Mouse (Mus musculus): ENCODE results near the gene Mycn. TPM values are rescaled to one million over a fixed set of nuclear protein-coding genes. Genes with fewer than 3 reads are reported as not detected.
A peak's percentile ranks its signal among the peaks of the same experiment; 100 is the strongest.

Gene Mycn
- polyA plus RNA-seq, 1 experiment from 2014 or later: 10.2 TPM

DNA sequence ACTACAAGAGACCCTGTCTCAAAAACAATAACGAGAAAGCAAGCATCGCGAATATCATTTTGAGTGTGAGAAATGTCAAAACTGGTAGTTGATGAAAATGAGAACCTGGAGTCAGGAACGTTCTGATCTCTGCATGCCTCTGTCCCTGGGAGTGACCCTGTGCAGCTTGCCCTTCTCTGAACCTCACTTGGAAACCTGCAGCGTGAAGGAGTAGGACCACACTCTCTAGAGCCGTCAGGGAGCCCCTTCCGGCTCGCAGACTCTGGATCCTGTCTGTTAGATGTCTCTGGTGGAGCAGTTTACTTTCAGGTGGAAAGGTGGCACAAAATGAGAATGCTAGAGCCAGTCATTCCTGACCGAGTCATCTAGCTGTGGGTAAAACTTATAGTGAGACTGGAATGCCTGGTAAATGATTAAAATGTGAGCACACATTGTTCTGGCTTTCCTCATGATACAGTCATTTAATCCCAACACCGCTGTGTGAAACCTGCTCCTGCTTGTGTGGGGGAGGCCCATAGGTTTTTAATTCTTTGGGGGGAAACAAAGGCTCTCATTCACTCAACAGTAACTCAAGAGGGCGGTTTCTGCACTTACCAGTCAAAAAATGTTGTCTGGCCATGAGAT lies 31.2 kb downstream of the Mycn start:
- H3K4me3 ChIP-seq (ENCODE audit: low read depth, low read length): no peak overlapping the region
- no peaks in the 10 kb centered on the region for H3K9me3 ChIP-seq (ENCODE audit: low read length)
- peak; percentile 14 for DNase-seq (ENCODE audit: low spot score)
- no peaks in the 10 kb centered on the region for H3K27me3 ChIP-seq (replicated peaks; ENCODE audit: insufficient read depth, low read length)
- ATAC-seq: no peak
- 58% methylated on average over 11 of the region's 11 CpGs for WGBS
- no peak overlapping the region for H3K27ac ChIP-seq (ENCODE audit: low read length)
- TF ChIP-seq EP300 (IDR thresholded peaks at IDR 0.05): no peak
- no peak for TF ChIP-seq CTCF (IDR thresholded peaks at IDR 0.05)
- H3K4me2 ChIP-seq (replicated peaks; ENCODE audit: low read depth, low read length): no peak overlapping the region
- H3K4me1 ChIP-seq (ENCODE audit: insufficient read depth, low read depth, low read length): no peaks in the 10 kb centered on the region
- H3K9ac ChIP-seq (replicated peaks; ENCODE audit: low read depth): no peak overlapping the region
- H3K36me3 ChIP-seq (ENCODE audit: insufficient read depth, low read length): no peaks in the 10 kb centered on the region

DNA sequence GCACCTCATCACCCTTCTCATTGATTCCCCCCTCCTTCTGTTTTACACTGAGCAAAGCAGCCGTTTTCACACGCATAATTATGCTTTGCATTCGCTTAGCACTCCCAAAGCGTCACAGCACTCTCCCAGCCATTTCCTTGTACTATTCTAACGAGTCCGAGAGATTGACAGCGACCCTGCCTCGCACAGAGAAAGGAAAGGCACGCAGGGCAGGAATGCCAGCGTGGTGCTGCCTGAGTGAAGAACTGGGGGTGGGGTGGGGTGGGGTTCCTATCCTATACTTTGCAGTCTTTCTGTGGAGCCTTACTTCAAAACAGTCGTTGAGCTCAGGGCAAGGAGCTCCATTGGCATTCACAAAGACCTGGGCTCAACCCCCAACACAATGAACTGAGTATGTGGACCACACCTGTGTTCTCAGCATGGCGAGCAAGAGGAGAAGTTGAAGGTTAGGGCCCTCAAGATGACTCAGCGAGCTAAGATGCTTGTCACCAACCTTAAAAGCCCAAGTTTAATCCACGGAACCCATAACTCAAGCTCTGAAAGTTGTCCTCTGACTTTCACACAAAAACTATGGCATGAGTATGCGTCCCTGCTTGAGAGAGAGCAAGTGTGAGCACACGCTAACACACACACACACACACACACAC lies 32.0 kb downstream of the Mycn start:
- TF ChIP-seq CTCF (IDR thresholded peaks at IDR 0.05) (no peak), EP300 (IDR thresholded peaks at IDR 0.05) (no peak)
- no peak overlapping the region for H3K4me2 ChIP-seq (replicated peaks; ENCODE audit: low read depth, low read length)
- no peaks in the 10 kb centered on the region for H3K9me3 ChIP-seq (ENCODE audit: low read length)
- no peak for DNase-seq (ENCODE audit: low spot score)
- no peak overlapping the region for H3K9ac ChIP-seq (replicated peaks; ENCODE audit: low read depth)
- ATAC-seq: peak; percentile 40; the same call in 1 of the 2 replicates
- WGBS: 41% methylated on average over 16 of the region's 16 CpGs
- H3K27ac ChIP-seq (ENCODE audit: low read length): no peak overlapping the region
- no peaks in the 10 kb centered on the region for H3K36me3 ChIP-seq (ENCODE audit: insufficient read depth, low read length)
- peaks cover under 1% of the 10 kb centered on the region; the same call in 1 of the 2 replicates for H3K4me1 ChIP-seq (ENCODE audit: insufficient read depth, low read depth, low read length)
- H3K27me3 ChIP-seq (replicated peaks; ENCODE audit: insufficient read depth, low read length): no peaks in the 10 kb centered on the region
- no peak overlapping the region for H3K4me3 ChIP-seq (ENCODE audit: low read depth, low read length)

DNA sequence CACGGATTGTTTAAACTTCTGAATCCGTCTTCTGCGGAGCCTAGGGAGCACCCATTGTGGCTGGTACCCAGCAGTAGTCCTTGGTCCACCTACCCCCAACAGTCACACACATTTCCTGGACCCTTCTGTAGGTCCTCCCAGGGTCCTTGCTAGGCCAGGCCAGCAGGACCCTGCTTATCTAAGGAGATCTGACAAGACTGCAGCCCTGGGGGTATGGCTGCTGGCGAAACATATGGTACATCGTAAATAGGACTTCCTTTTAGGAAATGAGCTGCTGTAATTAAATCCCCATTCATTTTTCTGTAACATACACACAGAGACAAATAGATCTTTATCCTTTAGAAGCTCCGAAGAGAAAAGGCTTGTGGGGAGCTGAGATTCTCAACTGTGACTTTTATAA lies 34.9 kb downstream of the Mycn start:
- Histone ChIP-seq H3K4me2 (replicated peaks; ENCODE audit: low read depth, low read length) (no peak overlapping the region), H3K9me3 (ENCODE audit: low read length) (no peaks in the 10 kb centered on the region), H3K4me1 (ENCODE audit: insufficient read depth, low read depth, low read length) (peaks cover 4% of the 10 kb centered on the region; the same call in 1 of the 2 replicates), H3K9ac (replicated peaks; ENCODE audit: low read depth) (no peak overlapping the region), H3K36me3 (ENCODE audit: insufficient read depth, low read length) (no peaks in the 10 kb centered on the region), H3K27me3 (replicated peaks; ENCODE audit: insufficient read depth, low read length) (no peaks in the 10 kb centered on the region), H3K27ac (ENCODE audit: low read length) (no peak overlapping the region), H3K4me3 (ENCODE audit: low read depth, low read length) (no peak overlapping the region)
- ATAC-seq (no peak), DNase-seq (ENCODE audit: low spot score) (no peak)
- 11% methylated on average over 6 of the region's 6 CpGs for WGBS
- peak; percentile 25; the same call in 1 of the 2 replicates for TF ChIP-seq EP300 (IDR thresholded peaks at IDR 0.05)
- no peak for TF ChIP-seq CTCF (IDR thresholded peaks at IDR 0.05)

DNA sequence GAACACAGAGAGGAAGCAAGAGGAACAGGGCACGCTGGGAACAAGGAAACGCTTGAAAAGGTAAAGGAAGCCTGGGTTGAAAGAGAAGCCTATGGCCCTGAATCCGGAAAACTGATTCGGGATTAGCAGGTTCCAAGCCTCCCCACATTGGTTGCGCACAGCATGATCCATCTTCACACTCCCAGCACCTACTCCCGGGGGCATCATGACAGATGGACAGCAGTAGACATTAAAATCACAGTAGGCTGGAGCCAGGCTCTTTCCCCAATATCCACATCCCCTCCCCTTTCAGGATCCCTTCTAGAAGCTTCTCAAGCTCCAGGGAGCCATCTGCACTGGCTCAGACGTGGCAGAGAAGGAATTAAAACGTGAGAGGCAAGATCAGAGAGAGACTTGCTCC lies 35.4 kb downstream of the Mycn start:
- H3K9me3 ChIP-seq (ENCODE audit: low read length): no peaks in the 10 kb centered on the region
- H3K27ac ChIP-seq (ENCODE audit: low read length): no peak overlapping the region
- H3K4me3 ChIP-seq (ENCODE audit: low read depth, low read length): no peak overlapping the region
- H3K4me2 ChIP-seq (replicated peaks; ENCODE audit: low read depth, low read length): no peak overlapping the region
- DNase-seq (ENCODE audit: low spot score): no peak
- TF ChIP-seq CTCF (IDR thresholded peaks at IDR 0.05) (no peak), EP300 (IDR thresholded peaks at IDR 0.05) (no peak)
- no peaks in the 10 kb centered on the region for H3K36me3 ChIP-seq (ENCODE audit: insufficient read depth, low read length)
- peaks cover 4% of the 10 kb centered on the region; the same call in 1 of the 2 replicates for H3K4me1 ChIP-seq (ENCODE audit: insufficient read depth, low read depth, low read length)
- H3K9ac ChIP-seq (replicated peaks; ENCODE audit: low read depth): no peak overlapping the region
- ATAC-seq: no peak
- WGBS: 41% methylated on average over 8 of the region's 8 CpGs
- no peaks in the 10 kb centered on the region for H3K27me3 ChIP-seq (replicated peaks; ENCODE audit: insufficient read depth, low read length)

DNA sequence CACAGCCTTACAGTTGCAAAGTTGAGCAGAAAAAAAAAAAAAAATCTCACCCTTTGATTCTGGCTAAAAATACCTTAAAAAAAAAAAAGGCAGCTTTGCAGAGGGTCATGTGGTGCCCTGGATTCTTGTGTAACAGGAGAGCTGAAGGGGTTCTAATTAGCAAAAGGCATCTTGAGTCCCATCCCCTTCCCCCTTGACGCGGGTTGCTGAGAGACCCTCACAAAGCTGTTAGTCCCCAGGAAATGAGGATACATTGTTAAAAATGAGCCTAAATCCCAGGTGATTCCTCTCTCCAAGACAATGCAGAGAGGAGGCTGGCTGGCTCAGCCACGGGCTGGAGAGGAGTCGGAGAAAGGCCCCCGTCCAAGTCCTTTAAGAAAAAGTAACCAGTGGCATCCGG lies 36.6 kb downstream of the Mycn start:
- no peak overlapping the region for H3K27ac ChIP-seq (ENCODE audit: low read length)
- H3K4me3 ChIP-seq (ENCODE audit: low read depth, low read length): no peak overlapping the region
- DNase-seq (ENCODE audit: low spot score): no peak
- no peaks in the 10 kb centered on the region for H3K9me3 ChIP-seq (ENCODE audit: low read length)
- WGBS: 63% methylated on average over 6 of the region's 6 CpGs
- no peak overlapping the region for H3K4me2 ChIP-seq (replicated peaks; ENCODE audit: low read depth, low read length)
- no peaks in the 10 kb centered on the region for H3K36me3 ChIP-seq (ENCODE audit: insufficient read depth, low read length)
- no peak for TF ChIP-seq CTCF (IDR thresholded peaks at IDR 0.05)
- no peak for TF ChIP-seq EP300 (IDR thresholded peaks at IDR 0.05)
- peaks cover 4% of the 10 kb centered on the region; the same call in 1 of the 2 replicates for H3K4me1 ChIP-seq (ENCODE audit: insufficient read depth, low read depth, low read length)
- H3K27me3 ChIP-seq (replicated peaks; ENCODE audit: insufficient read depth, low read length): no peaks in the 10 kb centered on the region
- no peak for ATAC-seq
- no peak overlapping the region for H3K9ac ChIP-seq (replicated peaks; ENCODE audit: low read depth)

DNA sequence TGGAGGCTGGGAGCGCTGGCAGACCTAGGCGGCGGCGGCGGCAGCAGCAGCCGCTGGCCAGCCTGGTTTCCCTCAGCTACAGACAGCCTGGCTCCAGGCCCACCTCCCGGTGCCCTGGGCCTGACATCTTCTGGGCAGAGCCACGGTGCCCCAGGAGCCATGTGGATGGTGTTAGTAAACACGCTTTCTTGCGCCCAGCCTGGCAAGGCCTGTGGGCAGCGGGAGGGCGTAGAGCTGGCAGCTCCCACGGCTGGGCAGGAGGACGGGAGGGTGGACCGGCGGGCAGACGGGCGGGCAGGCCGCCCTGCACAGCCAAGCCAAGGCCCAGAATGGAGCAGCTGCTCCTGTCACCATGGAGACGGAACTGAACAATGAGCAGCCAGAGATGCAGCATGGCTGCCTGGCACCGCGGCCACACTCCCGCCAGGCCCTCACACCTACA lies 37.2 kb downstream of the Mycn start:
- WGBS: 7% methylated on average over 18 of the region's 23 CpGs

More for the DNA sequence above, 37.2 kb downstream of the Mycn start:
- TF ChIP-seq EP300 (IDR thresholded peaks at IDR 0.05): no peak
- TF ChIP-seq CTCF (IDR thresholded peaks at IDR 0.05): no peak
- ATAC-seq: peak; percentile 91
- Histone ChIP-seq H3K9me3 (ENCODE audit: low read length) (no peaks in the 10 kb centered on the region), H3K4me3 (ENCODE audit: low read depth, low read length) (0 out of 2 replicates have a peak overlapping the region, but pooled peaks have one; percentile 2), H3K9ac (replicated peaks; ENCODE audit: low read depth) (no peak overlapping the region), H3K4me2 (replicated peaks; ENCODE audit: low read depth, low read length) (peak overlapping the region; percentile 45), H3K27ac (ENCODE audit: low read length) (no peak overlapping the region), H3K27me3 (replicated peaks; ENCODE audit: insufficient read depth, low read length) (no peaks in the 10 kb centered on the region), H3K36me3 (ENCODE audit: insufficient read depth, low read length) (no peaks in the 10 kb centered on the region), H3K4me1 (ENCODE audit: insufficient read depth, low read depth, low read length) (peaks cover 4% of the 10 kb centered on the region; the same call in 1 of the 2 replicates)
- peak; percentile 65 for DNase-seq (ENCODE audit: low spot score)
